ENCODE assay signal across 7 mouse cellular contexts in the genomic region with DNA sequence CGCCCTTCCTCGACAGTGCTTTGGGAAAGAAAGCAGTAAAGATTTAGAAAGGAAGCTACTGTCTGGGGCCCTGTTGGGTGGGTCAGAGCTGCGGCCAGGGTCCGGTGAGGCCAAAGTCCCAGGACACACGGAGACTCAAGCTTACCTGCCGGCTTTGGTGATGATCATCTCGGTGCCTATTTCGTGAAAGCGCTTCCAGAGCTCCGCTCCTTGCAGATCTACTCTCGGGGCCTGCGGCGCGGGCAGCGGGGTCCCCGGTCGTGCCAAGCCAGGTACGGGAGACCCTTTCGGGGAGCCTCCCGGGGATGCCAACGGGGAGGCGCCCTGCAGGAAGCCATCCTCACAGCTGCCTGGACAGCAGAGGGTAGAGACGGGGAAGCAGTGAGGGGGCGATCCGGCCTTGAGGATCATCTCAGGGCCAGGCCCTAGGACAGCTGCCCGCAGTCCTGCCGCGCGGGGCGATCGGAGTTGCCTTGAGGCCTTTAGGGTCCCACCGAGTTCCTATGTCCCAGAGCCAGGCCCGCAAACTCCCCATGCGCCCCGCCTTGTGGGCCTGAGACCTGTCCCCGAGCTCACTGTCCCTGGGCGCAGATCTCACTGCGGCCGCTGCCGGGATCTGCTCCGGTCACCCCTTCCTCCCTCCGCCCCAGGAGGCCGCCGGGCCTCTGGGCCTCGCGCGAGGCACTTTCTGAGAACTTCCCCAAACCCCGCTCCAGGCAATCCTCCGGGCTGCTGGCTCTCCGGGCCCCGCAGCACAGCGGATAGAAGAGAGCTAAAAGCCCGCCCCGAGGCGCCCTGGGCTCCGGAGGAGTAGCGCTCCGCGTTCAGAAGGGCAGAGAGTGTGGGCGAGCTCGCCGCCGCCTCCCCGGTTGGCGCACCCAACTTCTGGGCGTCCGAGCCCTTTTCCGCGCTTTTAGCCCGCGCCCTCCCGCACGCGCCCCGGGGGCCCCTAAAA. TPM values are rescaled to one million over a fixed set of nuclear protein-coding genes. Genes with fewer than 3 reads are reported as not detected.
DNase-seq lines count a peak whose midpoint lies in the region; ATAC-seq and TF ChIP-seq lines count a peak whose summit lies in the region.

No protein-coding gene starts in this region.

- no peak for TF ChIP-seq EP300 in stomach, postnatal 0 days (optimal IDR thresholded peaks at IDR 0.05)

- DNase-seq in 3134 (ENCODE audit: extremely low read depth, insufficient read length, low spot score): peak; percentile 86
- peak; percentile 66 for DNase-seq in hindbrain, embryonic 10.5 days (ENCODE audit: low spot score)
- DNase-seq in stomach, postnatal 0 days (ENCODE audit: low spot score): peak; percentile 31
- no peak for DNase-seq in right cerebral cortex, adult 2 months (ENCODE audit: low spot score in 2 of 2)

- TF ChIP-seq CTCF in E14TG2a.4 (conservative IDR thresholded peaks at IDR 0.05; ENCODE audit: low read length): no peak
- TF ChIP-seq CTCF in stomach, postnatal 0 days (IDR thresholded peaks at IDR 0.05; ENCODE audit: low read depth): no peak

- H3K9me3 ChIP-seq in E14TG2a.4 (ENCODE audit: low read length): no peaks in the 10 kb centered on the region
- H3K9me3 ChIP-seq in forebrain, embryonic 12.5 days: no peaks in the 10 kb centered on the region
- H3K9me3 ChIP-seq in hindbrain, embryonic 10.5 days: no peaks in the 10 kb centered on the region
- H3K9me3 ChIP-seq in liver, embryonic 16.5 days (replicated peaks; ENCODE audit: control insufficient read depth, low read length): no peaks in the 10 kb centered on the region
- H3K9me3 ChIP-seq in stomach, postnatal 0 days (ENCODE audit: control insufficient read depth, low read length): no peaks in the 10 kb centered on the region

- H3K9ac ChIP-seq in forebrain, embryonic 12.5 days: peak overlapping the region; percentile 55
- H3K9ac ChIP-seq in liver, embryonic 16.5 days (ENCODE audit: low read depth, low read length): no peak overlapping the region
- peak overlapping the region; percentile 48 for H3K9ac ChIP-seq in stomach, postnatal 0 days (ENCODE audit: low read length)

- H3K4me1 ChIP-seq in E14TG2a.4 (replicated peaks; ENCODE audit: low read depth, low read length): peaks cover 30% of the 10 kb centered on the region
- H3K4me1 ChIP-seq in forebrain, embryonic 12.5 days: peaks cover 18% of the 10 kb centered on the region
- H3K4me1 ChIP-seq in hindbrain, embryonic 10.5 days (replicated peaks): peaks cover 22% of the 10 kb centered on the region
- peaks cover 3% of the 10 kb centered on the region for H3K4me1 ChIP-seq in liver, embryonic 16.5 days (ENCODE audit: control insufficient read depth, low read depth, low read length)
- no peaks in the 10 kb centered on the region; the same call in 1 of the 2 replicates for H3K4me1 ChIP-seq in stomach, postnatal 0 days (replicated peaks; ENCODE audit: control insufficient read depth, insufficient read depth)

- H3K4me3 ChIP-seq in E14TG2a.4 (replicated peaks; ENCODE audit: low read length): peak overlapping the region; percentile 79
- H3K4me3 ChIP-seq in forebrain, embryonic 12.5 days (replicated peaks): peak overlapping the region; percentile 46
- H3K4me3 ChIP-seq in hindbrain, embryonic 10.5 days: peak overlapping the region; percentile 58
- H3K4me3 ChIP-seq in liver, embryonic 16.5 days (ENCODE audit: low read depth, low read length): peak overlapping the region; percentile 40
- peak overlapping the region; percentile 44 for H3K4me3 ChIP-seq in stomach, postnatal 0 days (ENCODE audit: low read depth, low read length)

- peak overlapping the region; percentile 78 for H3K4me2 ChIP-seq in forebrain, embryonic 12.5 days
- H3K4me2 ChIP-seq in liver, embryonic 16.5 days (ENCODE audit: low read depth, low read length): peak overlapping the region; percentile 49
- H3K4me2 ChIP-seq in stomach, postnatal 0 days (replicated peaks; ENCODE audit: low read depth): peak overlapping the region; percentile 65

- peaks cover 61% of the 10 kb centered on the region for H3K27me3 ChIP-seq in E14TG2a.4 (ENCODE audit: insufficient read depth, low read length)
- peaks cover 56% of the 10 kb centered on the region for H3K27me3 ChIP-seq in forebrain, embryonic 12.5 days
- peaks cover 98% of the 10 kb centered on the region for H3K27me3 ChIP-seq in hindbrain, embryonic 10.5 days (ENCODE audit: insufficient read depth, poor library complexity, severe bottlenecking)
- H3K27me3 ChIP-seq in liver, embryonic 16.5 days (ENCODE audit: control insufficient read depth, insufficient read depth, low read depth, low read length): peaks cover 62% of the 10 kb centered on the region
- peaks cover 18% of the 10 kb centered on the region; the same call in 1 of the 2 replicates for H3K27me3 ChIP-seq in stomach, postnatal 0 days (ENCODE audit: control insufficient read depth, insufficient read depth, low read length)

- 0 out of 2 replicates have a peak overlapping the region, but pooled peaks have one; percentile 8 for H3K27ac ChIP-seq in forebrain, embryonic 12.5 days
- H3K27ac ChIP-seq in hindbrain, embryonic 10.5 days: peak overlapping the region; percentile 78
- H3K27ac ChIP-seq in liver, embryonic 16.5 days (ENCODE audit: low read length): no peak overlapping the region
- H3K27ac ChIP-seq in stomach, postnatal 0 days (replicated peaks): no peak overlapping the region

- no peaks in the 10 kb centered on the region for H3K36me3 ChIP-seq in E14TG2a.4 (ENCODE audit: insufficient read depth, low read length)
- H3K36me3 ChIP-seq in forebrain, embryonic 12.5 days (replicated peaks): no peaks in the 10 kb centered on the region
- no peaks in the 10 kb centered on the region for H3K36me3 ChIP-seq in hindbrain, embryonic 10.5 days
- no peaks in the 10 kb centered on the region for H3K36me3 ChIP-seq in liver, embryonic 16.5 days (ENCODE audit: control insufficient read depth, insufficient read depth)
- H3K36me3 ChIP-seq in stomach, postnatal 0 days (ENCODE audit: control insufficient read depth, insufficient read depth, low read length): no peaks in the 10 kb centered on the region

- under 1% methylated on average over 75 of the region's 75 CpGs for WGBS in forebrain, embryonic 12.5 days
- under 1% methylated on average over 75 of the region's 75 CpGs for WGBS in hindbrain, embryonic 10.5 days
- WGBS in liver, embryonic 16.5 days (ENCODE audit: insufficient replicate concordance): 2% methylated on average over 75 of the region's 75 CpGs
- WGBS in stomach, postnatal 0 days: 2% methylated on average over 75 of the region's 75 CpGs

- ATAC-seq in forebrain, embryonic 12.5 days (ENCODE audit: low FRiP score): 0 out of 2 replicates have a peak, but pooled peaks have one; percentile 17
- ATAC-seq in liver, embryonic 16.5 days (ENCODE audit: low read depth): peak; percentile 30; the same call in 1 of the 2 replicates
- peak; percentile 53; the same call in 1 of the 2 replicates for ATAC-seq in stomach, postnatal 0 days (ENCODE audit: low FRiP score, low TSS enrichment)

RNA-seq across cellular contexts. Expression of gene Tbx18, which starts 1.5 kb away (rescaled TPM):
- polyA plus RNA-seq in forebrain, embryonic 12.5 days (2016; fragmentation: Nextera tagmentation; extraction: Ambion mirVana): 2.5 and 3.6 TPM in 2 replicates
- polyA plus RNA-seq in hindbrain, embryonic 10.5 days (2016; fragmentation: Nextera tagmentation; extraction: Ambion mirVana): 2.9 and 4.8 TPM in 2 replicates
- polyA plus RNA-seq in liver, embryonic 16.5 days (2015; fragmentation: Nextera tagmentation; extraction: Ambion mirVana): not detected in 2 replicates
- 0.08 and 0.18 TPM in 2 replicates for polyA plus RNA-seq in stomach, postnatal 0 days (2015; fragmentation: Nextera tagmentation; extraction: Ambion mirVana)

Comparison
In these comparisons a context has a peak if more than half of its experiments do, and no peak if none do; other contexts are left out.
1. DNase-seq: peak in 3134 (single experiment), hindbrain, embryonic 10.5 days (single experiment) and stomach, postnatal 0 days (single experiment); none in right cerebral cortex, adult 2 months (0 of 2).
2. H3K27ac ChIP-seq: peak in forebrain, embryonic 12.5 days (single experiment) and hindbrain, embryonic 10.5 days (single experiment); none in liver, embryonic 16.5 days (single experiment) and stomach, postnatal 0 days (single experiment).
3. Peak in every context shown above with its lines, with median percentiles within 50 percentile points of each other: H3K4me3 ChIP-seq, ATAC-seq and H3K4me2 ChIP-seq.